Mouse (Mus musculus) frontal cortex, adult 2 months (tissue): ENCODE results near the gene Alas2. TPM values are rescaled to one million over a fixed set of nuclear protein-coding genes. Genes with fewer than 3 reads are reported as not detected.

Experiments used
- DNase-seq, 2 experiments: peaks; one replicate each; pipeline ENCODE4 v3.0.0; 2022; ENCODE audit warnings: low spot score in 1 of 2; ENCODE audit errors: extremely low spot score in 1 of 2
- polyA plus RNA-seq: library from polyadenylated mRNA; depleted of rRNA; stranded (reverse); fragments of >200 nt; gene quantifications from 2 replicates; pipeline ENCODE4 v1.2.3, GENCODE M21; 2012; rRNA removed

Gene Alas2
- polyA plus RNA-seq, 1 experiment: 1.8 TPM

DNA sequence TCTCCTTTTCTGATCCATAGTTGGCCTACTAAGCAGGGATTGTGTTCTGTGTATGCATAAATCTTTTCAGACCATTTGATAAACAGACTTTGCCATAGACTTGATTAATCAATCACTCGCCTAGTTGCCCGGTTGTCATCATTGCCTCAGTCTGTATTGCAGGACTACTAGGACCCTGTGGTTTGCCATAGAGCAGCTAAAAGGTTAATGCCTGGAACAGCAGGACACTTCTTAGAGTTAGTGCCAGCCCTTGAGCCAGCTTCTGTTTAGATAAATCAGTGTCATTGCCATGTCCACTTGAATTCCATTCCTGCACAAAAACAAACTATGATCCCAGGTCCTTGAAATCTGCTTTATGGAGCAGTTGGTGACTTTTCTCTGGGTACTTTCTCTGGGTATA, 51.7 kb downstream of the Alas2 start:
- DNase-seq: no peak

Other genes starting within 250 kb of the Alas2 start
- 41.1 and 44.0 TPM in 2 replicates for gene Tmem29, start 88.2 kb upstream of the Alas2 start, polyA plus RNA-seq
- 1.8 and 1.9 TPM in 2 replicates for gene Pfkfb1, start 40.9 kb downstream of the Alas2 start, polyA plus RNA-seq
- gene Apex2, start 42.5 kb downstream of the Alas2 start, polyA plus RNA-seq: 11.0 and 12.2 TPM in 2 replicates
- gene Tro, start 110.2 kb downstream of the Alas2 start, polyA plus RNA-seq: 83.0 and 98.1 TPM in 2 replicates